Mouse (Mus musculus): ENCODE results near the gene Cyb561d2. TPM values are rescaled to one million over a fixed set of nuclear protein-coding genes. Genes with fewer than 3 reads are reported as not detected.
"Not testable (repeated sequence)": the region's sequence is repeated elsewhere in the genome, so short reads cannot be mapped to it uniquely, and the experiment has no call there.

Gene Cyb561d2
- polyA plus RNA-seq, 1 experiment from 2014 or later = 23.8 TPM

DNA sequence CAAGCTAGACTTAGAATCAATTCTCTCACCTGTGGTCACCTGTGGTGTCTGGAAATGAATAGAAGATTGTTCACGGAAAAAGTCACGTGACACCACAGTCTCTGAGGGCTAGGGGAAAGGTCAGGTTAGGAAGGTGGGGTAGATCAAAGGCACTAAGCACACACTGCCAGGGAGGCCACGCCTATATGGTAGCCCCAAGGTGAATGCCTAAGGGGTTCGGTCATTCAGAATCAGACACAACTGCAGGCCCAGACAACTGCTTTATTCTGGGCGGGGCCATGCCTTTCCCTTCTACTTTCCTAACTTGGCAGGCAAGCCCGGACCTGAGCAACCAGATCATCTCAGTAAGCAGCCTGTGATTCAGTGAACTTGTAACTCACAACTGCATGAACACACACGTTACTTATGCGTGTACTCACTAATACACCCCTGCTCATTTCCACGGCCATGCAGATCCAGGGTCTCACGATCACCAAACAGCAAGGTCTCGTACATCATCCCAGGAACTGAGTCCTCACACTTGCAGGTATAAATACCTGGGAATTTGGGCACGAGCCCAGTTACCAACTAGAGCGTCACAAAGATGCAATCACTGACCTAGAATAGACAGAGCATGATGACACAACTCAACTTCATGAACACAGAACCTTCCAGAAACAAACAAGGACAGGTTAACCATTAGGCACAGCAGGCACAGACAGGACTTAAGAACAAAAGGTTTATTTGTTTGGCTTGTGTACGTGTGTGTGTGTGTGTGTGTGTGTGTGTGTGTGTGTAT, 33.8 kb upstream of the Cyb561d2 start:
- Histone ChIP-seq H3K9me3 (ENCODE audit: control insufficient read depth, low read depth, low read length) (no peaks in the 10 kb centered on the region), H3K9ac (replicated peaks; ENCODE audit: low read depth, low read length) (no peak overlapping the region), H3K4me1 (ENCODE audit: control insufficient read depth, insufficient read depth, low read length) (peaks cover 23% of the 10 kb centered on the region), H3K4me2 (replicated peaks; ENCODE audit: low read depth, low read length) (no peak overlapping the region), H3K36me3 (ENCODE audit: control insufficient read depth, insufficient read depth, low read length) (peaks cover 23% of the 10 kb centered on the region), H3K27me3 (ENCODE audit: control insufficient read depth, insufficient read depth, low read length) (no peaks in the 10 kb centered on the region), H3K27ac (ENCODE audit: low read length) (peak overlapping the region; percentile 80), H3K4me3 (ENCODE audit: low read depth, low read length) (no peak overlapping the region)
- WGBS = 68% methylated on average over 14 of the region's 14 CpGs
- ATAC-seq (ENCODE audit: insufficient number of reproducible peaks, insufficient read depth, low FRiP score, low read depth) = peak; percentile 70

DNA sequence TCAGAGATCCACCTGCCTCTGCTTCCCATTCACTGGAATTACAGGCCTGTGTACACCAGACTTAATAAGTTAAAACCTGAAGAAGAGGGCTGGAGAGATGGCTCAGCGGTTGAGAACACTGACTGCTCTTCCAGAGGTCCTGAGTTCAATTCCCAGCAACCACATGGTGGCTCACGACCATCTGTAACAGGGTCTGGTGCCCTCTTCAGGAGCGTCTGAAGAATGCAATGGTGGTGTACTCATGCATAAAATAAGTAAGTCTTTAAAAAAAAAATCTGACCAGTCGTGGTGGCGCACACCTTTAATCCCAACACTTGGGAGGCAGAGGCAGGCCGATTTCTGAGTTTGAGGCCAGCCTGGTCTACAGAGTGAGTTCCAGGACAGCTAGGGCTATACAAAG, 31.8 kb upstream of the Cyb561d2 start:
- H3K27ac ChIP-seq (ENCODE audit: low read length); H3K9ac ChIP-seq (replicated peaks; ENCODE audit: low read depth, low read length); H3K27me3 ChIP-seq (ENCODE audit: control insufficient read depth, insufficient read depth, low read length); H3K4me3 ChIP-seq (ENCODE audit: low read depth, low read length); H3K4me2 ChIP-seq (replicated peaks; ENCODE audit: low read depth, low read length); ATAC-seq (ENCODE audit: insufficient number of reproducible peaks, insufficient read depth, low FRiP score, low read depth); H3K9me3 ChIP-seq (ENCODE audit: control insufficient read depth, low read depth, low read length): not testable (repeated sequence)
- peaks cover 29% of the 10 kb centered on the region for H3K36me3 ChIP-seq (ENCODE audit: control insufficient read depth, insufficient read depth, low read length)
- WGBS = 87% methylated on average over 6 of the region's 6 CpGs
- peaks cover 28% of the 10 kb centered on the region for H3K4me1 ChIP-seq (ENCODE audit: control insufficient read depth, insufficient read depth, low read length)

DNA sequence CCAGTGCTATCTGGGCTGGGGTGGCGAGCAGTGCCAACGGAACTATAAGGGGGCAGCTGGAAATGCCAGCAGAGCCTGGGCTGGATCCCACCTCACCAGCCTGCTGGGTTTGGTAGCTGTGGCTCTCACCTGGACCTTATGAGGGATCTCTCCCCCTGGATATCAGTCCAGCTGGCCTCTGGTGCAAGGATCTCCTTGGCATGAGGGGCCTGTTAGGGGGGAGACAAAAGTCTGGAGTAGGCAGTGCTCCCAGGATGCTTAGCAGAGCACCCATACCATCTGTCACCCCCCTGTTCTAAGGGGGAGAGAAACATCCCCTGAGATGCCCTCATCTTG, 30.3 kb upstream of the Cyb561d2 start:
- no peaks in the 10 kb centered on the region for H3K27me3 ChIP-seq (ENCODE audit: control insufficient read depth, insufficient read depth, low read length)
- H3K4me1 ChIP-seq (ENCODE audit: control insufficient read depth, insufficient read depth, low read length) = peaks cover 29% of the 10 kb centered on the region
- no peak overlapping the region for H3K4me2 ChIP-seq (replicated peaks; ENCODE audit: low read depth, low read length)
- no peak for ATAC-seq (ENCODE audit: insufficient number of reproducible peaks, insufficient read depth, low FRiP score, low read depth)
- no peak overlapping the region for H3K27ac ChIP-seq (ENCODE audit: low read length)
- H3K36me3 ChIP-seq (ENCODE audit: control insufficient read depth, insufficient read depth, low read length) = peaks cover 29% of the 10 kb centered on the region
- H3K9ac ChIP-seq (replicated peaks; ENCODE audit: low read depth, low read length) = no peak overlapping the region
- H3K9me3 ChIP-seq (ENCODE audit: control insufficient read depth, low read depth, low read length) = no peaks in the 10 kb centered on the region
- no peak overlapping the region for H3K4me3 ChIP-seq (ENCODE audit: low read depth, low read length)
- WGBS = 100% methylated on average over 2 of the region's 2 CpGs

DNA sequence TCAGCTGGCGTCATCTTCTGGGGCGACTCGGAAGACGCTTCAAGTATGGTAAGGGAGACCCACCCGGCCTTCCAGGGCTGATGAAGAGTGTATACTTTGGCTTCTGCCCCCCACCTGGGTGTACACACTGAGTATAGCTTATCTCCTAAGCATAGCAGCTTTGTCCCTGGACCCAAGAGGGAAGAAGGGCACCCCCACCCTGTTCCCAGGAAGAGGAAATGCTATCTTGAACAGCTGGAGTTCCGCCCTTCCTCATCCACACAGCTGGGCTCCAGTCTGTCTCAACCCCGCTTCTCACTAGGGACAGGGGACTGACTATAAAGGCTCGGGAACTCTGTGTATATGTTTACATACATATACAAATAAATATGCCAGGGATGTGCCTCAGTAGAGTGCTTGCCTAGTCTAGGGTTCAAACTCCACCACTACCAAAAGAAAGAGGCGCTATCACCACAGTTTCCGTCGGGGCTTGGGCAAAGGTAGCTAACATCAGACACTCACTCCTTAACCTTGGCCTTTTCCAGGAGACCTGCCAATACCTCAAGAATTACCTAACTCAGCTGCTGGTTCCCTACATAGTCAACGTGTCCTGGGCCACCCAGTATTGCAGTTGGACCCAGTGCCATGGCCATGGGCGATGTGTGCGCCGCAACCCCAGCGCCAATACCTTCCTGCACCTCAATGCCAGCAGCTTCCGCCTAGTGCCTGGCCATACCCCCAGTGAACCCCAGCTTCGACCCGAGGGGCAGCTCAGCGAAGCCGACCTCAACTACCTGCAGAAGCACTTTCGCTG, 29.7 kb upstream of the Cyb561d2 start:
- H3K4me1 ChIP-seq (ENCODE audit: control insufficient read depth, insufficient read depth, low read length) = peaks cover 25% of the 10 kb centered on the region
- no peak for ATAC-seq (ENCODE audit: insufficient number of reproducible peaks, insufficient read depth, low FRiP score, low read depth)
- WGBS = 90% methylated on average over 22 of the region's 22 CpGs
- peaks cover 29% of the 10 kb centered on the region for H3K36me3 ChIP-seq (ENCODE audit: control insufficient read depth, insufficient read depth, low read length)
- H3K9me3 ChIP-seq (ENCODE audit: control insufficient read depth, low read depth, low read length) = no peaks in the 10 kb centered on the region
- H3K4me3 ChIP-seq (ENCODE audit: low read depth, low read length) = 0 out of 2 replicates have a peak overlapping the region, but pooled peaks have one; percentile 6
- no peak overlapping the region for H3K27ac ChIP-seq (ENCODE audit: low read length)
- no peaks in the 10 kb centered on the region for H3K27me3 ChIP-seq (ENCODE audit: control insufficient read depth, insufficient read depth, low read length)
- H3K9ac ChIP-seq (replicated peaks; ENCODE audit: low read depth, low read length) = no peak overlapping the region
- peak overlapping the region; percentile 83 for H3K4me2 ChIP-seq (replicated peaks; ENCODE audit: low read depth, low read length)

DNA sequence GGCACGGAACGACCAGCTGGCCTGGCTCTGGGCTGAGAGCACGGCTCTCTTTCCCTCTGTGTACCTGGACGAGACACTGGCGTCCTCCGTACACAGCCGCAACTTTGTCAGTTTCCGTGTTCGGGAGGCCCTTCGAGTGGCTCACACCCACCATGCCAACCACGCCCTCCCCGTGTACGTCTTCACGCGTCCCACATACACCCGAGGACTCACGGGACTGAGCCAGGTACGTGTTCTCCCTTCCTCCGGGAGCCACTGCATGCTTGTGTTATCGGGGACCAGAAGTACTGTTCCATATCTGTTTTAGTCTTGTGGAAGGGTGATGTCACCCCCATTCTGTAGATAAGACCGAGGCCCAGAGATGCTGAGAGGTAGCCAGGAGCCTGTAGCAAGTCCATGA, 28.9 kb upstream of the Cyb561d2 start:
- Histone ChIP-seq H3K9ac (replicated peaks; ENCODE audit: low read depth, low read length) (0 out of 2 replicates have a peak overlapping the region, but pooled peaks have one; percentile 73), H3K4me3 (ENCODE audit: low read depth, low read length) (peak overlapping the region; percentile 71; the same call in 1 of the 2 replicates), H3K27ac (ENCODE audit: low read length) (no peak overlapping the region), H3K27me3 (ENCODE audit: control insufficient read depth, insufficient read depth, low read length) (no peaks in the 10 kb centered on the region), H3K4me1 (ENCODE audit: control insufficient read depth, insufficient read depth, low read length) (peaks cover 20% of the 10 kb centered on the region), H3K9me3 (ENCODE audit: control insufficient read depth, low read depth, low read length) (no peaks in the 10 kb centered on the region), H3K4me2 (replicated peaks; ENCODE audit: low read depth, low read length) (peak overlapping the region; percentile 83), H3K36me3 (ENCODE audit: control insufficient read depth, insufficient read depth, low read length) (peaks cover 29% of the 10 kb centered on the region)
- 80% methylated on average over 21 of the region's 21 CpGs for WGBS
- ATAC-seq (ENCODE audit: insufficient number of reproducible peaks, insufficient read depth, low FRiP score, low read depth) = no peak

DNA sequence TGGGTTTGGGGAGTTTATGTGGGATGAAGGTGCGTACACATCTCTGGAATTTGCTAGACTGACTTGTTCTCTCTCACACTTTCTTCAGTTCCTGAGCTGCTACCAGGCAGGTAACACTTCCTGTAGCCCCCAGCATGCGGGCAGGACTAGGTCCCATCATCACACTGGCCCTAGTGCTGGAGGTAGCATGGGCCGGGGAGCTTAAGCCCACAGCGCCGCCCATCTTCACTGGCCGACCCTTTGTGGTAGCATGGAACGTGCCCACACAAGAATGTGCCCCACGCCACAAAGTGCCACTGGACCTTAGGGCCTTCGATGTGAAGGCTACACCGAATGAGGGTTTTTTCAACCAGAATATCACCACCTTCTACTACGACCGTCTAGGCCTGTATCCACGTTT, 28.0 kb upstream of the Cyb561d2 start:
- no peak overlapping the region; the same call in 1 of the 2 replicates for H3K27ac ChIP-seq (ENCODE audit: low read length)
- H3K36me3 ChIP-seq (ENCODE audit: control insufficient read depth, insufficient read depth, low read length) = peaks cover 29% of the 10 kb centered on the region
- H3K4me1 ChIP-seq (ENCODE audit: control insufficient read depth, insufficient read depth, low read length) = peaks cover 20% of the 10 kb centered on the region

DNA sequence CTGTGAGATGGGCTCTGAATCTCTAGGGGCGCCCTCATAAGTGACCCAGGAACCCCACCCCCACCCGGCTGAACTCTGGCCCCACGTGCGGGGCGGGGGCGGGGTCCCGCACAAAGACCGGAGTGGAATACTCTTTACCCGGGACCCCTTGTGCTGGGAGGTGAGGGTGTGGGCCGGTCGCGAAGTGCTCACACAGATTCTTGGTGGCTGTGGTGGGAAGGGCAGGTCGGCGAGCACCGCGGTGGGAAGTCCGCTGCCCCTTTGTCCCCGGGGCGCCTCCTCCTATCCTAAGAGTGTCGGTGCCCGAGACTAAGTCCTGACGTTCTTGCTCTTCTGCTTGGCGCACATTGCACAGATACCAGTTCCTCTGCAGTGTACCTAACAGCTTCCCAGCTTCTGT, 27.3 kb upstream of the Cyb561d2 start:
- WGBS = under 1% methylated on average over 23 of the region's 23 CpGs
- Histone ChIP-seq H3K4me2 (replicated peaks; ENCODE audit: low read depth, low read length) (peak overlapping the region; percentile 83), H3K27ac (ENCODE audit: low read length) (peak overlapping the region; percentile 93), H3K9ac (replicated peaks; ENCODE audit: low read depth, low read length) (peak overlapping the region; percentile 73), H3K36me3 (ENCODE audit: control insufficient read depth, insufficient read depth, low read length) (peaks cover 29% of the 10 kb centered on the region), H3K4me1 (ENCODE audit: control insufficient read depth, insufficient read depth, low read length) (peaks cover 20% of the 10 kb centered on the region), H3K27me3 (ENCODE audit: control insufficient read depth, insufficient read depth, low read length) (no peaks in the 10 kb centered on the region), H3K4me3 (ENCODE audit: low read depth, low read length) (peak overlapping the region; percentile 71), H3K9me3 (ENCODE audit: control insufficient read depth, low read depth, low read length) (no peaks in the 10 kb centered on the region)
- ATAC-seq (ENCODE audit: insufficient number of reproducible peaks, insufficient read depth, low FRiP score, low read depth) = peak; percentile 7; the same call in 1 of the 2 replicates

More for the DNA sequence above, 28.0 kb upstream of the Cyb561d2 start:
- Histone ChIP-seq H3K4me2 (replicated peaks; ENCODE audit: low read depth, low read length) (peak overlapping the region; percentile 83), H3K9ac (replicated peaks; ENCODE audit: low read depth, low read length) (peak overlapping the region; percentile 73), H3K4me3 (ENCODE audit: low read depth, low read length) (peak overlapping the region; percentile 71), H3K9me3 (ENCODE audit: control insufficient read depth, low read depth, low read length) (no peaks in the 10 kb centered on the region), H3K27me3 (ENCODE audit: control insufficient read depth, insufficient read depth, low read length) (no peaks in the 10 kb centered on the region)
- WGBS = 32% methylated on average over 13 of the region's 13 CpGs
- no peak for ATAC-seq (ENCODE audit: insufficient number of reproducible peaks, insufficient read depth, low FRiP score, low read depth)

DNA sequence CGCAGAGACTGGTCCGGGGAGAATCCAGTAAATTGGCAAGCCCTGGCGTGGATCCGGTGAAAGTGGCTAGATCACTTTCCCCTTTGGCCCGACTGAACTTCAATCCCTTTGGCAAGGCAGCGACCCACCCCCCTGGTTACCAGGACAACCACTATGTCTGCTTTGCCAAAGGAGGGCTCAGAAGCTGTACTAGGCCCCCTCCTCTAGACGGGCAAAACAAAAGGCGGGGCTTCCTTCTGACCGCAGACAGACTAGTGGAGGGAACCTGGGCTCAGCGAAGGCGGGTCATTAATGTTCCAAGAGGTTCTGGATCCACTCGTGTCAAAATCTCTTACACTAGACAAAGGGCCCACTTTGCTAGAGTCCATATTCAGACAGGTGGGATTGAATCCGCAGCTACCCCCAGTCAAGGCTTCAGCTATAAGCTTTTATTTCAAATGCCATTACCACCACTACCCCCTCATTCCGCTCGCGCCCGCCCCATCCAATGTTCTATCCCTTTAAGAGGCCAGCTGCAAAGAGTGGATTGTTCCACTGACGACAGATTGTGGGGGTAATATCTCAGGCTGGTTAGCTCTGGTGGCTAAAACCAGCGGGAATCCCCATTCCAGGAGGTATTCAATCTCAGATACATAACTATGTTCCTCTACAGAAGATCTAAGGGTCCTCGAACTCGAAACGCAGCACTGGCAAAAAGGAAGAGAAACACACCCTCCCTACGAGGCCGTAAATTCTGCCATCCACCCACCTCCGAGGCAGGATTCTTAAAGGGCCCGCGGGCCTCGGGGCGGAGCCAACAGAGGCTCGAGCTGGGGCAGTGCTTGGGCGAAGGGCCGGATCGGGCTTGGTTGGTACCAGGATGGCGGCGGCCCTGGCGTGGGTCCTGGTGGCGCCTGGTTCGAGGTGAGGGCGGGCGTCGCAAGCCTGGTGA, 26.6 kb upstream of the Cyb561d2 start:
- Histone ChIP-seq H3K4me2 (replicated peaks; ENCODE audit: low read depth, low read length) (peak overlapping the region; percentile 83), H3K4me3 (ENCODE audit: low read depth, low read length) (peak overlapping the region; percentile 71), H3K9ac (replicated peaks; ENCODE audit: low read depth, low read length) (peak overlapping the region; percentile 73), H3K27me3 (ENCODE audit: control insufficient read depth, insufficient read depth, low read length) (no peaks in the 10 kb centered on the region), H3K9me3 (ENCODE audit: control insufficient read depth, low read depth, low read length) (no peaks in the 10 kb centered on the region), H3K27ac (ENCODE audit: low read length) (peak overlapping the region; percentile 93), H3K36me3 (ENCODE audit: control insufficient read depth, insufficient read depth, low read length) (peaks cover 26% of the 10 kb centered on the region), H3K4me1 (ENCODE audit: control insufficient read depth, insufficient read depth, low read length) (peaks cover 25% of the 10 kb centered on the region)
- ATAC-seq (ENCODE audit: insufficient number of reproducible peaks, insufficient read depth, low FRiP score, low read depth) = peak; percentile 86
- under 1% methylated on average over 41 of the region's 41 CpGs for WGBS
